Mouse (Mus musculus): ENCODE measurements around the gene Zdhhc17. TPM values are rescaled to one million over a fixed set of nuclear protein-coding genes. Genes with fewer than 3 reads are reported as not detected.

The Zdhhc17 gene
- polyA plus RNA-seq, 1 experiment from 2014 or later = 26.4 TPM

DNA sequence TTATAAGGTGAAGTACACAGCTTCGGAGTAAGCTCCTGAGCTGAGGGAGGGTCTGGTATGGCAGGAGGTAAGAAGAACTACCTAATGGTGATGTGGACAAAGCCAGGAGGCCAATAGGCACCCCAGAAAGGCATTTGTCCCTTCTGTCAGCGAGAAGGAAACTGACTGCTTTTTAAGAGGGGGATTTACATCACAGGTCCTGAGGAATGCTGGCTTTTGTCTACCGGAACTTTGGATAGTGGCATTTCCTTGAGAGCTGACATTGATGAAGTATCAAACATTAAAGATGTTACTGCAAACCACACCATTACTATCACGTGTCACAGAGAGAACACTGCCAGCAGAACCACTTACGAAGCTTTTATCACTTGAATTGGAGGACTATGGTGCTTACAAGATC, 15.2 kb downstream of the Zdhhc17 start:
- H3K27ac ChIP-seq = no peak overlapping the region
- no peaks in the 10 kb centered on the region for H3K27me3 ChIP-seq (ENCODE audit: low read depth, poor library complexity, severe bottlenecking)
- peaks cover 9% of the 10 kb centered on the region; the same call in 1 of the 2 replicates for H3K4me1 ChIP-seq
- H3K9me3 ChIP-seq (replicated peaks) = no peaks in the 10 kb centered on the region
- no peak overlapping the region for H3K4me3 ChIP-seq
- 76% methylated on average over 5 of the region's 5 CpGs for WGBS
- H3K36me3 ChIP-seq = peaks cover 2% of the 10 kb centered on the region
- DNase-seq (ENCODE audit: low spot score) = no peak

DNA sequence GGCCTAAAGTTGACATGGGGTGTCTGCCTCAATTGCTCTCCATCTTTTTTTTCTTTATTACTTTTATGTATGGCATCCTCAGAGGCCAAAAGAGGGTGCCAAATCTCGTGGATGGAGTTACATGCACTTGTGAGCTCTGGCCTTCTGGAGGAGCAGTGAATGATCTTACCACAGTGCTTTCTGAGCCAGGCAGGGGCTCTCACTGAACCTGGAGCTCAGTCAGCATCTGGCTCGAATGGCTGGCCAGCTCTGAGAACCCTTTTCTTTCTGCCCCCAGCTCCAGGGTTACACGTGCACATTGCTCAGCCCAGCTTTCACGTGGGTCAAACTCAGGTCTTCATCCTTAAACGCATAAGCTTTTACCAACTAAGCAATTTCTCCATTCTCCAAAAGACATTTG, 16.7 kb downstream of the Zdhhc17 start:
- H3K27me3 ChIP-seq (ENCODE audit: low read depth, poor library complexity, severe bottlenecking) = no peaks in the 10 kb centered on the region
- no peak for DNase-seq (ENCODE audit: low spot score)
- H3K36me3 ChIP-seq = no peaks in the 10 kb centered on the region
- H3K4me3 ChIP-seq = no peak overlapping the region
- no peaks in the 10 kb centered on the region for H3K9me3 ChIP-seq (replicated peaks)
- H3K27ac ChIP-seq = no peak overlapping the region
- WGBS = 71% methylated on average over 5 of the region's 5 CpGs
- H3K4me1 ChIP-seq = peaks cover 9% of the 10 kb centered on the region; the same call in 1 of the 2 replicates

DNA sequence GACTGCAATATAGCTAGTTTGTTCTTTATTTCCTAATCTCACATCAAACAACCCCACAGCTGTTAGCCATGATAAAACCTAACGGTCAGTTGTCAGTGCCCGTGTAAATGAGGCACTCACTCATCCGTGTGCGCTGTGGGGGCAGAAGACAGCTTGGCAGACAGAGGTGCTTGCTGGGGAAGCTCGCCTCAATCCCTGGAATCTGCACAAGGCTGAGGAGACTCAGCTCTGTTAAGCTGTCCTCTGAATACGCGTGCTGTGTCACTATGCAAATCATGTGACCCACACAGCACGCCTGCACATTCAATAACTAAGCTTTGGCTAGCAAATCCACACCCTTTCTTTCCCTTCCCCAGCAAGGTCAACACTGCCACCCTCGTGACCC, 17.9 kb downstream of the Zdhhc17 start:
- H3K4me1 ChIP-seq = peaks cover 9% of the 10 kb centered on the region; the same call in 1 of the 2 replicates
- no peak overlapping the region for H3K27ac ChIP-seq
- no peak overlapping the region for H3K4me3 ChIP-seq
- no peaks in the 10 kb centered on the region for H3K9me3 ChIP-seq (replicated peaks)
- no peaks in the 10 kb centered on the region for H3K36me3 ChIP-seq
- no peaks in the 10 kb centered on the region for H3K27me3 ChIP-seq (ENCODE audit: low read depth, poor library complexity, severe bottlenecking)
- DNase-seq (ENCODE audit: low spot score) = no peak
- 59% methylated on average over 9 of the region's 9 CpGs for WGBS

DNA sequence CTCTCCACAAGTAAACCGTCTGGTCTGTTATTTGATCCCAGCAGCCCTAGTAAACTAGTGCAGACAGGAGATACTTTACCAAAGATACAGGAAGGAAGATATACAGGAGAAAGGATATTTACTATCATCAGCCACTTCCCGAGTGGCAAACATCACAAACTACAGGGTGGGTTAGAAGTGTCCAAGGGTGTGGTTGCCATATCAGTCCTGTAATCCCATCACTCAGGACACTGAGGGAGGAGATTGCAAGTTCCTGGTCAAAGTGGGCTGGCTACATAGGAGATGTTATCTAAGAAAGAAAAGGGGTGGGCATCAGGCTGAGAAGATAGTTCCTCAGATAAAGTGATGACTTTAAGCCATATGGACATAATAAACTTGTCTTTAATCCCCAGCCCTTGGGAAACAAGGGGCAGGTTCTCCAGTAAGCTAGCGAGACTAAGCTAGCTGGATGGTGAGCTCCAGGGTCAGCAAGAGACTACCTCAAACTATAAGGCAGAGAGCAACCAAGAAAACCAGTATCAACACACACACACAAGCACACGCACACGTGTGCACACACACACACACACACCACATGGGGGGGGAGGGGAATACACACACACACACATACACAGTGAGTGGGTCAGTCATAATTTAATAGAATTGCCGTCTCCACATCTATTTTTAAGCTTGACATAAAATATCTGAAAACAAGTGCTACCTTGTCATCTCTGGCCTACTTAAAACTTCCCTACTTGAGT, 18.5 kb downstream of the Zdhhc17 start:
- H3K9me3 ChIP-seq (replicated peaks) = no peaks in the 10 kb centered on the region
- H3K4me1 ChIP-seq = peaks cover 9% of the 10 kb centered on the region; the same call in 1 of the 2 replicates
- no peaks in the 10 kb centered on the region for H3K27me3 ChIP-seq (ENCODE audit: low read depth, poor library complexity, severe bottlenecking)
- WGBS = 75% methylated on average over 6 of the region's 6 CpGs
- no peak overlapping the region for H3K27ac ChIP-seq
- no peaks in the 10 kb centered on the region for H3K36me3 ChIP-seq
- H3K4me3 ChIP-seq = no peak overlapping the region
- DNase-seq (ENCODE audit: low spot score) = no peak

DNA sequence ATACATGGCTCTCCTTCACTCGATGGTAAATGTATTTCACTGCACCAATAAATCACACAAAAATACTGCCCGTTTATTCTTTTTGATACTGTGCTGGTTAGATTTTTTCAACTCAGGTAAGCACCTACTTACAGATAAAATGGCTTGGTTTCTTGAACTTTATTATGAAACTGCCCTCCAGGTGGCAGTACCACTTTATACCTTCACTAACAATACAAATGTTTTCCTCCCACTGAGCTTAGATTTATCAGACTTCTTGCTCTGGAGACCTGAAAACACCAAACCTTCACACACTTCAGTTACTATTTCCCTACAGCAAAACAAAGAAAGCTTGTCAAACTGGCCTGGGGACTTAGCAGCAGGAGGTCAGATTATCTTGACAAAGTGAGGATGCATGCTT, 20.2 kb downstream of the Zdhhc17 start:
- Histone ChIP-seq H3K36me3 (0 out of 2 replicates have a peak, but pooled peaks cover 4% of the 10 kb centered on the region), H3K9me3 (replicated peaks) (no peaks in the 10 kb centered on the region), H3K27ac (no peak overlapping the region), H3K4me3 (no peak overlapping the region), H3K4me1 (peaks cover 8% of the 10 kb centered on the region; the same call in 1 of the 2 replicates), H3K27me3 (ENCODE audit: low read depth, poor library complexity, severe bottlenecking) (no peaks in the 10 kb centered on the region)
- WGBS = 67% methylated on average over 2 of the region's 2 CpGs
- DNase-seq (ENCODE audit: low spot score) = no peak

DNA sequence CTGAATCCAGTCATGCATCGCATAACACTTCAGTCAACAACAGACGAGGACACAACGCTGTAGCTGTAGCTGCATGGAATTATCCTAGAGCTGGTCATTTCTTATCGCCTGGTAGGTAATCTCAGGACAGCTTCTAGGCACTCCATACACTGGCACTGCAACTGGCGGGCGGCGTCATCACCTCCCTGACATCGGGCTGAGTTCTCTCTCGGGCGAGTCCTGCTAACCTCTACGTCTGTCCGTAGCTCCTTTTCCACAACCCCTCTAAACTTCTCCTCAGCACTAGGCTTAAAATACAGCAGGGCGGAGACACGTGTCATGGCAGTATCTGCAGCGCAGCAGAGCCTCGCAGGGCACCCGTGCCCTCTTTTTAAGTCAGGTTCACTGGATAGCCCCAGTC, 23.3 kb downstream of the Zdhhc17 start:
- 90% methylated on average over 17 of the region's 17 CpGs for WGBS
- no peak for DNase-seq (ENCODE audit: low spot score)
- Histone ChIP-seq H3K36me3 (0 out of 2 replicates have a peak, but pooled peaks cover 9% of the 10 kb centered on the region), H3K4me3 (no peak overlapping the region), H3K4me1 (no peaks in the 10 kb centered on the region), H3K27me3 (ENCODE audit: low read depth, poor library complexity, severe bottlenecking) (no peaks in the 10 kb centered on the region), H3K27ac (no peak overlapping the region), H3K9me3 (replicated peaks) (no peaks in the 10 kb centered on the region)

DNA sequence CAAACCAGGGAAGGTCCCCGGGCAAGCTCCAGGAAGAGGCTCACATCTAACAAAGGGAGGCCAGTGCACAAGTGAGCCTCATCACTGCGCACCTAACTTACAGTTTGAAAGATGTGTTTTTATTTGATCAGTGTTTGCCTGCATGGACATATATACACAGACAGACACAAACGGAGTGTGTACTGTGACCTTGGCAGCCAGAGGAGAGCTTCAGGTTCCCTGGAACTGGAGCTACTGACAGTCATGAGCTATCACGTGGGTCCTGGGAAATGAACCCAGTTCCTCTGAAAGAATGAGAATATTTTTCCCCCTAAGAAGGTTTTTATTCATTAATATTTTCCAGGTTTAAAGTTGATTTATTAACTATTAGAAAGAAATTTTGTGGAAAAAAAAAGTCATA, 27.2 kb downstream of the Zdhhc17 start:
- Histone ChIP-seq H3K4me3 (no peak overlapping the region), H3K36me3 (peaks cover 39% of the 10 kb centered on the region), H3K27me3 (ENCODE audit: low read depth, poor library complexity, severe bottlenecking) (no peaks in the 10 kb centered on the region), H3K9me3 (replicated peaks) (no peaks in the 10 kb centered on the region), H3K27ac (no peak overlapping the region), H3K4me1 (no peaks in the 10 kb centered on the region)
- DNase-seq (ENCODE audit: low spot score) = no peak
- 92% methylated on average over 4 of the region's 4 CpGs for WGBS

DNA sequence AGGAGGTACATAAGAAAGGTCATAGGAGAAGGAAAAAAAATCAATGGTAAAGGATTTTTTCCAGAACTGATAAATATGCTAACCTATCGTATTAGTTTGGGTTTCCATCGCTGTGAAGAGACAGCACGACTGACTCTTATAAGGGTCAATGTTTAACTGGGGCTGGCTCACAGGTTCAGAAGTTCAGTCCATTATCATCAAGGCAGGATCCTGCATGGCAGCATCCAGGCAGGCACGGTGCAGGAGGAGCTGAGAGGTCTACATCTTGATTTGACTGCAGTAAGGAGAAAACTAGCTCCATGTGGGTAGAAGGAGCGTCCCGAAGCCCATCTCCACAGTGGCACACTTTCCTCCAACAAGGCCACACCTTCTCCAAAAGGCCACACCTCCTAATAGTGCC, 29.5 kb downstream of the Zdhhc17 start:
- H3K4me1 ChIP-seq = no peaks in the 10 kb centered on the region
- H3K4me3 ChIP-seq = no peak overlapping the region
- no peaks in the 10 kb centered on the region for H3K27me3 ChIP-seq (ENCODE audit: low read depth, poor library complexity, severe bottlenecking)
- no peak for DNase-seq (ENCODE audit: low spot score)
- H3K36me3 ChIP-seq = peaks cover 36% of the 10 kb centered on the region
- no peaks in the 10 kb centered on the region for H3K9me3 ChIP-seq (replicated peaks)
- WGBS = 95% methylated on average over 6 of the region's 6 CpGs
- H3K27ac ChIP-seq = no peak overlapping the region

DNA sequence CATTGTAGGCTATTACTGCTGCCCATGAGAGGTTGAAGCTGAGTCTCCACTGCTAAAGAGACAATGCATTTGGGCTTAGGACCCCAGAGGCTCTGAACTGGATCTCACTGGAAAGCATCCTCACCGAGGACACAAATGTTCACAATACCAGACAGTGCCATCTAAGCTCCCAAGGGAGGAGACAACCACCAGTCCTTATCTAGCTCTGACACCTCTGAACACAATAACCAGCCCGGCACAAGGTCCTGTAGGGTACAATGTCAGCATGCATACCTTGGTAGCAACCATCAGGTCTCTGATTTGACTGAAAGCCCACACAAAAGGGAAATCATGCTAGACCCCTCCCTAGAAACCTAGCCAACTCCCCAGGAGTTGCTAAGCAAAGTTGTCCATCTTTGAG, 30.5 kb downstream of the Zdhhc17 start:
- Histone ChIP-seq H3K4me1 (no peaks in the 10 kb centered on the region), H3K27ac (no peak overlapping the region), H3K9me3 (replicated peaks) (no peaks in the 10 kb centered on the region), H3K4me3 (no peak overlapping the region), H3K36me3 (peaks cover 36% of the 10 kb centered on the region), H3K27me3 (ENCODE audit: low read depth, poor library complexity, severe bottlenecking) (no peaks in the 10 kb centered on the region)
- DNase-seq (ENCODE audit: low spot score) = no peak
- 89% methylated on average over 2 of the region's 2 CpGs for WGBS

DNA sequence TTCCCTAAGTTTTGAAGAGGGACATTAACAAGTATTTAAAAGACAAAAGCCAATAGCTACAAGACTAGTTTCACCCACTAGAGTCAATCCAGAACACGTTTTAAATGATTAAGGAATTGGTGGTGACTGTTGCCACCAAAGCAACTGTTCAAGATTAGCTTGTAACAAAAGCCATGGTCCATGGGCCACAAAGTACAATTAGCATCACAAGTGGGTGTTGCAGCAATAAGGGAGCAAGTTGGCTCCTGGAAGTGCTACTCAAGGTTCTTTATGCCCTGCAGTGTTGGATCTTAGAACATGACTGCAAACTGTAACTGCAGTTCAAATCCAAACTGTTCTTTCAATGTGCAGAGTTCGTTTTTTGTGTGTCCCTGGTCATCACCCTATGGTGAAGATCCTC, 32.6 kb downstream of the Zdhhc17 start:
- Histone ChIP-seq H3K9me3 (replicated peaks) (no peaks in the 10 kb centered on the region), H3K4me1 (no peaks in the 10 kb centered on the region), H3K36me3 (peaks cover 47% of the 10 kb centered on the region), H3K27me3 (ENCODE audit: low read depth, poor library complexity, severe bottlenecking) (no peaks in the 10 kb centered on the region), H3K27ac (no peak overlapping the region), H3K4me3 (no peak overlapping the region)
- DNase-seq (ENCODE audit: low spot score) = no peak
- WGBS = 60% methylated on average over 2 of the region's 2 CpGs

DNA sequence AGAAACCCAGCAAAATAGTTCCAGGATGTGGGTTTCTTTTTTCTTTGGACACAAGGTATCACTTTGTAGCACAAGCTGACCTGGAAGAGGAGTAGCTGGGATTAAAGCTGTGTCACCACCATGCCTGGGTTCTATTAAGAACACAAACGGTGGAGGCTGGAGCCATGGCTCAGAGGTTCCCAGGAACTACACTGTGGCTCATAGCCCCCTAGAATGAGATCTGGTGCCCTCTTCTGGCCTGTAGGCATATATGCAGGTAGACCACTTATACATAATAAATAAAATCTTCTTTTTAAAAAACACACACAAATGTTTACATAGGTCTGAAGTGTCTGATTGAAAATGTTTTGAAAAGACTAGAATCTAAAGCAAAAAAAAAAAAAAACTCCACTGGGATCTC, 33.9 kb downstream of the Zdhhc17 start:
- H3K27me3 ChIP-seq (ENCODE audit: low read depth, poor library complexity, severe bottlenecking) = no peaks in the 10 kb centered on the region

DNA sequence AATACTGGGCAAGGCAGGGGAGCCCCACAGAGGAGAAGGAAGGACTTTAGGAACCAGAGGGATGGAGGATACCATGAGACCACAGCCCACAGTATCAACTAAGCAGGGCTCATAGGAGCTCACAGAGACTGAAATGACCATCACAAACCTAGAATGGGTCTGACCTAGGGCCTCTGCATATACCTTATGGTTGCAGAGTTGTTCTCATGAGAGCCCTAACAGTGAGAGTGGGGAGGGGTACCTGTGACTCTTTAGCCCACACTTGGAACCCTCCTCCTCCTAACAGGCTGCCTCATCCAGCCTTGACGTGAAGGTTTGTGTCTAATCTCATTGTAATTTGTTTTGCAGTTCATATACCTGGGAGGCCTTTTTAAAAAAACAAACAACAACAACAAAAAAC, 35.1 kb downstream of the Zdhhc17 start:
- Histone ChIP-seq H3K36me3 (peaks cover 48% of the 10 kb centered on the region), H3K27me3 (ENCODE audit: low read depth, poor library complexity, severe bottlenecking) (no peaks in the 10 kb centered on the region), H3K4me3 (no peak overlapping the region), H3K4me1 (peaks cover 2% of the 10 kb centered on the region), H3K9me3 (replicated peaks) (no peaks in the 10 kb centered on the region), H3K27ac (no peak overlapping the region)
- whole genome bisulfite sequencing = 93% methylated on average over 1 of the region's 1 CpGs
- no peak for DNase-seq (ENCODE audit: low spot score)

More for the DNA sequence above, 33.9 kb downstream of the Zdhhc17 start:
- Histone ChIP-seq H3K4me1 (no peaks in the 10 kb centered on the region), H3K36me3 (peaks cover 49% of the 10 kb centered on the region), H3K9me3 (replicated peaks) (no peaks in the 10 kb centered on the region), H3K27ac (no peak overlapping the region), H3K4me3 (no peak overlapping the region)
- WGBS = 11% methylated on average over 1 of the region's 1 CpGs
- peak; percentile 50 for DNase-seq (ENCODE audit: low spot score)

DNA sequence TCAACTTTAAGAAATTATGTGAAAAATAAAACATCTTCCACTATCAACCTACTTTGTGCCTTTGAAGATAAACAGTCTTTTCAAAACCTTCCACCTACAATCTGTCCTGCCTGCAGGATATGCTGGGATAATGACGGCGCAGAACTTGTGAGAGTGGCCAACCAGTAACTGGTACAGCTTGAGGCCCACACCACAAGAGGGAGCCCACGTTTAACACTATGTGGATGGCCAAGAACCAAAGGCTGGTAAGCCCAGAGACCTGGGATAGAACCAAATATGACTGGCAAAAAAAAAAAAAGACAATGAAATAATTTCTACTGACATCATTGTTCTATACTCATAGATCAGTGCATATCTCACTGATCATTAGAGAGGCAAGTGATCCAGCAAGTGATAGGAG, 35.5 kb downstream of the Zdhhc17 start:
- peaks cover 7% of the 10 kb centered on the region for H3K4me1 ChIP-seq
- DNase-seq (ENCODE audit: low spot score) = no peak
- H3K27me3 ChIP-seq (ENCODE audit: low read depth, poor library complexity, severe bottlenecking) = no peaks in the 10 kb centered on the region
- 61% methylated on average over 3 of the region's 3 CpGs for WGBS
- no peak overlapping the region for H3K4me3 ChIP-seq
- H3K27ac ChIP-seq = no peak overlapping the region
- H3K36me3 ChIP-seq = peaks cover 48% of the 10 kb centered on the region
- no peaks in the 10 kb centered on the region for H3K9me3 ChIP-seq (replicated peaks)

DNA sequence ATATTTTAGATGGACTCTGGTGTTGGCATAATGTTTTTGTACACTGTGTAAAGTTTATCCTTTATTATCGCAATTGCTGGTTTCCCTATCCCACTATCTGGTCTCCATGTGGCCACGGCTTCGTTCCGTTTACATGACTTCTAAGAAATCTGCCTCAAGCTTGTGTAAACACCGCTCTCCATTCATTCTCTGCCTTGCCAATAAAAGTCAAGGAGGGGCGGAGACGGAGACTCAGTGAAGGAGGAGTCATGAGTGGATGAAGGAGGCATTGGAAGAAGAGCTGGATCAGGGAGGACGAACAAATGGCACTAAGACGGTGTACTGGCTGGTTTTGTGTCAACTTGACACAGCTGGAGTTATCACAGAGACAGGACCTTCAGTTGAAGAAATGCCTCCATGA, 37.9 kb downstream of the Zdhhc17 start:
- peaks cover 52% of the 10 kb centered on the region for H3K36me3 ChIP-seq
- 61% methylated on average over 9 of the region's 9 CpGs for WGBS
- H3K9me3 ChIP-seq (replicated peaks) = no peaks in the 10 kb centered on the region
- H3K4me3 ChIP-seq = no peak overlapping the region
- H3K27ac ChIP-seq = no peak overlapping the region
- no peaks in the 10 kb centered on the region for H3K27me3 ChIP-seq (ENCODE audit: low read depth, poor library complexity, severe bottlenecking)
- peaks cover 7% of the 10 kb centered on the region for H3K4me1 ChIP-seq
- no peak for DNase-seq (ENCODE audit: low spot score)
